Mouse (Mus musculus): ENCODE data around the gene Vip.

GRCm38 (mm10) chr10:5615186-5616040 lies 23.6 kb upstream of the Vip start:
- TF ChIP-seq HCFC1 (IDR thresholded peaks at IDR 0.05; ENCODE audit: low read depth, low read length) = no peak
- TF ChIP-seq ZMIZ1 (IDR thresholded peaks at IDR 0.05; ENCODE audit: low read depth, low read length) = no peak
- no peak for TF ChIP-seq CHD1 (IDR thresholded peaks at IDR 0.05; ENCODE audit: low read depth, low read length)
- TF ChIP-seq JUND (IDR thresholded peaks at IDR 0.05; ENCODE audit: low read depth, low read length) = no peak
- TF ChIP-seq KAT2A (conservative IDR thresholded peaks at IDR 0.05; ENCODE audit: low read depth, low read length) = no peak

Data from MEL (cell line).